Mouse (Mus musculus) embryonic facial prominence, embryonic 10.5 days (tissue): ENCODE data around the gene Hdac10. TPM values are rescaled to one million over a fixed set of nuclear protein-coding genes. Genes with fewer than 3 reads are reported as not detected.

ENCODE experiments used
- DNase-seq: peaks from one replicate; pipeline ENCODE4 v3.0.0-alpha.2; 2017; ENCODE audit warnings: low spot score
- H3K27ac ChIP-seq: fragments of 300-500 bp; sonication (generic); replicated peaks from 2 replicates; pipeline ENCODE4 v1.5.1; 2016; ENCODE audit warnings: mild to moderate bottlenecking
- H3K27me3 ChIP-seq: fragments of 300-500 bp; sonication (generic); replicated peaks from 2 replicates; pipeline ENCODE4 v1.6.1; 2016; ENCODE audit warnings: low read depth, mild to moderate bottlenecking; ENCODE audit not compliant: poor library complexity, severe bottlenecking
- H3K36me3 ChIP-seq: fragments of 300-500 bp; sonication (generic); replicated peaks from 2 replicates; pipeline ENCODE4 v1.6.1; 2016; ENCODE audit warnings: mild to moderate bottlenecking, moderate library complexity
- H3K4me1 ChIP-seq: fragments of 300-500 bp; sonication (generic); 2 replicates; pipeline ENCODE4 v1.6.1; 2016
- H3K4me3 ChIP-seq: fragments of 300-500 bp; sonication (generic); 2 replicates; pipeline ENCODE4 v1.5.1; 2016; ENCODE audit warnings: mild to moderate bottlenecking, moderate library complexity
- H3K9me3 ChIP-seq: fragments of 300-500 bp; sonication (generic); 2 replicates; pipeline ENCODE4 v1.6.1; 2016; ENCODE audit warnings: mild to moderate bottlenecking
- WGBS: fragments of 180-500 bp; shearing (Covaris S2); methylation state at CpG from one replicate; pipeline ENCODE4 v1.1.7; 2016; 5-methylcytosine and 5-hydroxymethylcytosine counted together
- microRNA-seq: library from miRNA; unstranded; fragments of <30 nt; microRNA quantifications from one replicate; pipeline ENCODE4, GENCODE M21; 2017
- polyA plus RNA-seq: library from polyadenylated mRNA; unstranded; fragments of >200 nt; fragmentation: Nextera tagmentation; extraction: Ambion mirVana; gene quantifications from 2 replicates; pipeline ENCODE4 v1.2.1, GENCODE M21; 2016

Gene Hdac10
- polyA plus RNA-seq, 1 experiment from 2014 or later = 15.9 TPM

- under 1% methylated on average over 39 of the region's 39 CpGs for WGBS
- Histone ChIP-seq H3K27me3 (peaks cover under 1% of the 10 kb centered on the region; the same call in 1 of the 2 replicates), H3K4me1 (peaks cover 45% of the 10 kb centered on the region), H3K27ac (peak overlapping the region; percentile 92), H3K36me3 (peaks cover 17% of the 10 kb centered on the region), H3K9me3 (no peaks in the 10 kb centered on the region), H3K4me3 (peak overlapping the region; percentile 87)
- DNase-seq = no peak
Observed at GRCm38 (mm10) chr15:89076156-89076731, 52.3 kb downstream of the Hdac10 start.

- DNase-seq = peak; percentile 95
- peak overlapping the region; percentile 87 for H3K4me3 ChIP-seq
- peaks cover 7% of the 10 kb centered on the region for H3K27me3 ChIP-seq
- WGBS = under 1% methylated on average over 59 of the region's 59 CpGs
- H3K36me3 ChIP-seq = peaks cover 10% of the 10 kb centered on the region
- peak overlapping the region; percentile 92 for H3K27ac ChIP-seq
- H3K4me1 ChIP-seq = peaks cover 45% of the 10 kb centered on the region
- no peaks in the 10 kb centered on the region for H3K9me3 ChIP-seq
Observed at GRCm38 (mm10) chr15:89075478-89076147, 52.9 kb downstream of the Hdac10 start.

GRCm38 (mm10) chr15:89074613-89075477, 53.7 kb downstream of the Hdac10 start, which contains the start of gene Trabd:
TSS of gene Trabd (plus strand) at chr15:89075124.
- 21% methylated on average over 11 of the region's 11 CpGs for WGBS
- peak within 1 kb of the TSS; percentile 87 for H3K4me3 ChIP-seq
- DNase-seq = peak; percentile 17

GRCm38 (mm10) chr15:89073993-89074603, 54.4 kb downstream of the Hdac10 start:
- DNase-seq = no peak
- Histone ChIP-seq H3K27me3 (peaks cover 22% of the 10 kb centered on the region), H3K4me1 (peaks cover 48% of the 10 kb centered on the region), H3K4me3 (peak overlapping the region; percentile 87; the same call in 1 of the 2 replicates), H3K27ac (peak overlapping the region; percentile 92; the same call in 1 of the 2 replicates), H3K36me3 (no peaks in the 10 kb centered on the region), H3K9me3 (no peaks in the 10 kb centered on the region)
- 86% methylated on average over 10 of the region's 10 CpGs for WGBS

More at GRCm38 (mm10) chr15:89074613-89075477, 53.7 kb downstream of the Hdac10 start, which contains the start of gene Trabd:
- Histone ChIP-seq H3K27ac (peak within 1 kb of the TSS; percentile 92), H3K4me1 (peaks cover 45% of the 10 kb centered on the region), H3K9me3 (no peaks in the 10 kb centered on the region), H3K36me3 (peaks cover 4% of the 10 kb centered on the region), H3K27me3 (peaks cover 15% of the 10 kb centered on the region)

Small RNA genes lying within 50 kb of the gene (microRNA-seq; reads per million reads assigned to microRNA genes)
- gene Mir7118 = 1.5 reads per million

Other genes with a start within 250 kb of the Hdac10 start
- gene Ttll8, start 174.3 kb downstream of the Hdac10 start, polyA plus RNA-seq = not detected in 2 replicates
- gene Mlc1, start 149.7 kb downstream of the Hdac10 start, polyA plus RNA-seq = 1.0 and 1.5 TPM in 2 replicates
- gene Mov10l1, start 145.8 kb downstream of the Hdac10 start, polyA plus RNA-seq = not detected in 2 replicates
- 0.21 and 0.50 TPM in 2 replicates for gene Panx2, start 69.0 kb downstream of the Hdac10 start, polyA plus RNA-seq
- 52.1 and 52.4 TPM in 2 replicates for gene Trabd, start 53.6 kb downstream of the Hdac10 start, polyA plus RNA-seq
- 12.9 and 13.0 TPM in 2 replicates for gene Selenoo, start 39.6 kb downstream of the Hdac10 start, polyA plus RNA-seq
- 25.9 and 28.8 TPM in 2 replicates for gene Tubgcp6, start 5.6 kb downstream of the Hdac10 start, polyA plus RNA-seq
- gene Mapk12, start 12.0 kb upstream of the Hdac10 start, polyA plus RNA-seq = 16.6 and 19.6 TPM in 2 replicates
- 16.1 and 20.6 TPM in 2 replicates for gene Mapk11, start 20.9 kb upstream of the Hdac10 start, polyA plus RNA-seq
- gene Plxnb2, start 52.1 kb upstream of the Hdac10 start, polyA plus RNA-seq = 146 and 152 TPM in 2 replicates
- gene Dennd6b, start 67.8 kb upstream of the Hdac10 start, polyA plus RNA-seq = 26.1 and 29.1 TPM in 2 replicates
- gene Ppp6r2, start 82.9 kb upstream of the Hdac10 start, polyA plus RNA-seq = 23.8 and 26.8 TPM in 2 replicates
- gene Sbf1, start 186.6 kb upstream of the Hdac10 start, polyA plus RNA-seq = 80.6 and 85.5 TPM in 2 replicates
- 0.30 and 0.34 TPM in 2 replicates for gene Adm2, start 194.0 kb upstream of the Hdac10 start, polyA plus RNA-seq
- gene Miox, start 205.7 kb upstream of the Hdac10 start, polyA plus RNA-seq = not detected in 2 replicates
- 49.1 and 52.2 TPM in 2 replicates for gene Lmf2, start 227.0 kb upstream of the Hdac10 start, polyA plus RNA-seq
- gene Ncaph2, start 227.0 kb upstream of the Hdac10 start, polyA plus RNA-seq = 180 and 188 TPM in 2 replicates
- gene Sco2, start 245.1 kb upstream of the Hdac10 start, polyA plus RNA-seq = 5.3 and 8.5 TPM in 2 replicates
- gene Tymp, start 248.3 kb upstream of the Hdac10 start, polyA plus RNA-seq = 0.98 and 1.5 TPM in 2 replicates